Mouse (Mus musculus): ENCODE data around the gene Snrpd2. TPM values are rescaled to one million over a fixed set of nuclear protein-coding genes. Genes with fewer than 3 reads are reported as not detected.

The Snrpd2 gene
- 10 to 100 TPM; 70.3 to 76.0 TPM for total RNA-seq (2021)

GRCm38 (mm10) chr7:19149626-19150025, at the start of gene Snrpd2:
Gene Snrpd2, plus strand, starts transcription at chr7:19149722.
- intact Hi-C loops (cut with DNase I), result no loop called here
- peak; percentile 94 for DNase-seq (ENCODE audit: low spot score in 2 of 2)

DNA sequence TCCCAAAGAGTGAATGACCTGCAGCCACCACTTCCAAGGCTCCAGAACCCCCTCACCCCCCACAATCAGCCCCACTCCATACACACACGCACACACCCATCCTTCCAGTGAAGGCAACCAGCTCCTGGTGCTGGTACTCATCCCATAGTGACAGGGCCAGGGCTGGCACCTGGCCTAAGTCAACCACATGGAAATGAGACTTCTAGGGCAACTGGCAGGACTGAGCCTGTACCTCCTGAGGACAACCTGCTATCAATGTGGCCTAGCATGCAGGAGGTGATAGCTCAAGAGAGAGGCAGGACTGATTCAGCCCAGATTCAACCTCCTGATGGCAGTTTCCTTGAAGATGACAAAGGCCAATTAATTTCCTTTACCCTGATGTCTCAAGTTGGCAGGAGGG, 49.2 kb upstream of the Snrpd2 start:
- intact Hi-C loops (cut with DNase I), result no loop called here
- no peak for DNase-seq (ENCODE audit: low spot score in 2 of 2)

- DNase-seq (ENCODE audit: low spot score in 2 of 2), result no peak
- intact Hi-C loops (cut with DNase I), result no loop called here
Measured at GRCm38 (mm10) chr7:19103741-19104140, 45.8 kb upstream of the Snrpd2 start.

DNA sequence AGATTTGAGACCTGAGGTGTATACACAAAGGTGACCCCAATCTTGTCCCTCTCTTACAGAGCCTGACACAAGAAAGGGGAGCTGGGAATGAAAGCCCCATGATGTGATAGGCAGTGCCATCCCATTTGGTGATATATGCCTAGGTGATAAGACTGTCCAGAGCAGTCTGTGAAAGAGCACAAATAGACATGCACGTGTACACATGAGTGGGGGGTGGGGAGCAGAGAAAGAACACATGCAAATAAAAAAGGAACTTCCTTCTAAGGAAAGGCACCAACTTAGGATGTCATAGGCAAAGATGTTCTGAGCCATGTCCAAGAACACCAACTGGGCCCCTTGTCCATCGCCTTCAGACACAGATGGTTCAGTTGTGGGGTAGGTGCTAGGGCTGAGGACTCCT, 45.0 kb upstream of the Snrpd2 start:
- DNase-seq (ENCODE audit: low spot score in 2 of 2), result no peak
- intact Hi-C loops (cut with DNase I), result no loop called here

DNA sequence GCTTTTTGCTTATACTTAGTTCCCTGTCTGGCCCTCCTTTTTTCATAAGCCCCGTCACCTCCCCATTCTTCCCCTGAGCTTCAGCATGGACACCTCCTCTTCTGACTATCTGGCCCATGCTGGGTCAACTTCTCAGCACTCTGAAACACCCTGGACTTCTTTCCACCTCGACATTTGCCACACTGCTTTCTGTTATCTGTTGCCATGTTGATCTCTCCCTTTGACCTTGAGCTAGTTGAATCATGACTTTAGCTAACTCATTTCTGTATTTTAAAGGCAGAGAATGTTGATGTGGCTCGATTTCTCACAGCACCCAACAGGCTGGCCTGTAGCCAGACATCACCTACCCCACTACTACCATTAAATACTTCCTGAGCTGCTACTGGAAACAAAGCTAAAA, 42.1 kb upstream of the Snrpd2 start:
- intact Hi-C loops (cut with DNase I), result no loop called here

DNA sequence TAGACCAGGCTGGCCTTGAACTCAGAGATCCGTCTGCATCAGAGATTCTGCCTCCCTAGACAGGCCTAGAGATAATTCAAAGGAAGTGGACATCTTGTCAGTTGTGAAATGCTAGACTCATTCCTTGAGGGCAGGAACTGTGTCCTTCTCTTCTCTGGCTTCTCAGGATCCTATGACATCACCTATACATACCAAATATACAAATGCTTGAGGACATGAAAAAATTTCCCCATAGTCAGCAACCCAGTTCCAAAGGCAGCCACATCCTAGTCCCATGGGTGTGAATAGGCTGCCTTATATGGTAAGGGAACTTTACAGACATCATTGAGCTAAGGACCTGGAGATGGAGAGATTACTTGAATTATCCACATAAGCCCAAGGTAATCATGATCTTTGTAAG, 40.0 kb upstream of the Snrpd2 start:
- no peak for DNase-seq (ENCODE audit: low spot score in 2 of 2)
- intact Hi-C loops (cut with DNase I), result no loop called here

More for the DNA sequence above, 42.1 kb upstream of the Snrpd2 start:
- no peak for DNase-seq (ENCODE audit: low spot score in 2 of 2)

GRCm38 (mm10) chr7:19118028-19118771, 31.3 kb upstream of the Snrpd2 start, which contains the start of gene Gm4969:
Gene Gm4969, minus strand, starts transcription at chr7:19118368.
- intact Hi-C loops (cut with DNase I), result no loop called here
- peak; percentile 44 to 53 for DNase-seq (ENCODE audit: low spot score in 2 of 2)

GRCm38 (mm10) chr7:19119083-19119482, 30.4 kb upstream of the Snrpd2 start:
- DNase-seq (ENCODE audit: low spot score in 2 of 2), result no peak
- intact Hi-C loops (cut with DNase I), result loop anchor here (1.0 kb wide), 1 partner anchor 95 kb away; the partner anchor contains the start of gene Sympk

- peak; percentile 91 to 93 for DNase-seq (ENCODE audit: low spot score in 2 of 2)
- intact Hi-C loops (cut with DNase I), result loop anchor here (1.0 kb wide), 1 partner anchor 96 kb away; the partner anchor contains the start of gene Sympk
Measured at GRCm38 (mm10) chr7:19119631-19120429, 29.7 kb upstream of the Snrpd2 start, which contains the start of gene Fbxo46. Gene Fbxo46, plus strand, starts transcription at chr7:19119859.

DNA sequence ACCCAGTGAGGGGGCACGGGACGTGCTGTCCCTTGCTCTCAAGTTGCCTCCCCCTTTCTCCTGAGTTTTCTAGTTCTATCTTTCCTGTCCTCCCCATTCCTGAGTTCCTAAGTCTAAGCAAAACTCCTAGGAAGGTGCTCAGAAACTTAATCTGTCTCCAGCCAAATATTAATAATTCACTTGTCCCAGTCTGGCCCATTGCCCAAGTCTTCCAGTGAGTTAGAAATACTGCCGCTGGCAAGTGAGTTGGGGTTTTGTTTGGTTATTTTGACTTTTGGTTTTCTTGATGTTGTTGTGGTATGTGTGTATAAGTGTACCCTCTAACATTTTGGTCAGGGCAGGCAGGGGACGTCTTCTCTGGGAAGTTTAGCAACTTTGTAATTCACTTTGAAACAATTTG, 27.8 kb upstream of the Snrpd2 start:
- intact Hi-C loops (cut with DNase I), result no loop called here
- DNase-seq (ENCODE audit: low spot score in 2 of 2), result no peak

- intact Hi-C loops (cut with DNase I), result no loop called here
Measured at GRCm38 (mm10) chr7:19124713-19125112, 24.8 kb upstream of the Snrpd2 start.

GRCm38 (mm10) chr7:19127744-19128143, 21.8 kb upstream of the Snrpd2 start:
- intact Hi-C loops (cut with DNase I), result no loop called here
- no peak for DNase-seq (ENCODE audit: low spot score in 2 of 2)

More at GRCm38 (mm10) chr7:19124713-19125112, 24.8 kb upstream of the Snrpd2 start:
- DNase-seq (ENCODE audit: low spot score in 2 of 2), result no peak

GRCm38 (mm10) chr7:19129396-19129795, 20.1 kb upstream of the Snrpd2 start:
- DNase-seq (ENCODE audit: low spot score in 2 of 2), result no peak
- intact Hi-C loops (cut with DNase I), result no loop called here

DNA sequence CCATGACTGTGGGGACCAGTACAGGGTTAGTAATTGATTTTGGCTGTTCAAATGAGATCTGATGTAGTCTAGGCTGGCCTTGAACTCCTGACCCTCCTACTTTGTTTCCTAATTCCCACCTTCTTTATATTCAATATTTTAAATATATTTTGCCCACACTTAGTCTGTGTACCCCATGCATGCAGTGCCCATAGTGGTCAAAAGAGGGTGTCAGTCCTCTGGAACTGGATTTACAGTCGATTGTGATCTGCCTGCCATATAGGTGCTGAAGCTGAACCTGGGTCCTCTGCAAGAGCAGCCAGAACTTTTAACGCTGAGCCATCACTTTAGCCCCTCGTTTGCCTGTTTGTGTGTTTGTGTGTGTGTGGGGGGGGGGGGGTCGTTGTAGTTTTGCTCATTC, 18.9 kb upstream of the Snrpd2 start:
- DNase-seq (ENCODE audit: low spot score in 2 of 2), result no peak
- intact Hi-C loops (cut with DNase I), result no loop called here

- intact Hi-C loops (cut with DNase I), result no loop called here
- DNase-seq (ENCODE audit: low spot score in 2 of 2), result peak; percentile 95 to 96
Measured at GRCm38 (mm10) chr7:19131324-19131848, 18.1 kb upstream of the Snrpd2 start.

DNA sequence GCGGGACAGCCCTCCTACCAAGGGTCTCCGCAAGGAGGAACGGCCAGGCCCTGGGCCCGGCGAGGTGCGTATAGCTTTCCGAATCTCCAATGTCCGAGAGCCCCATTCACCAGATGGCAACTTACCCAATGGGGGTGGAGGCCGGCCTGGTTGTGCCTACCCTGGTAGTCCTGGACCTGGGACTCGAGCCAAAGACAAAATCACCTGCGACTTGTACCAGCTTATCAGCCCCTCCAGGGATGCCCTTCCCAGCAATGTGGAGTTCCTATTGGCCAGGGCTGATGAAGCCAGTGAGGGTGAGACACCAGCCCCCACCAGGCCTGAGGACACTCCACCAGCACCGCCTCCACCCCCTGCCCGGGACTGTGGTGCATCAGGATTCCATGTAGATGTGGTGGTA, 13.4 kb upstream of the Snrpd2 start:
- intact Hi-C loops (cut with DNase I), result no loop called here
- DNase-seq (ENCODE audit: low spot score in 2 of 2), result no peak

DNA sequence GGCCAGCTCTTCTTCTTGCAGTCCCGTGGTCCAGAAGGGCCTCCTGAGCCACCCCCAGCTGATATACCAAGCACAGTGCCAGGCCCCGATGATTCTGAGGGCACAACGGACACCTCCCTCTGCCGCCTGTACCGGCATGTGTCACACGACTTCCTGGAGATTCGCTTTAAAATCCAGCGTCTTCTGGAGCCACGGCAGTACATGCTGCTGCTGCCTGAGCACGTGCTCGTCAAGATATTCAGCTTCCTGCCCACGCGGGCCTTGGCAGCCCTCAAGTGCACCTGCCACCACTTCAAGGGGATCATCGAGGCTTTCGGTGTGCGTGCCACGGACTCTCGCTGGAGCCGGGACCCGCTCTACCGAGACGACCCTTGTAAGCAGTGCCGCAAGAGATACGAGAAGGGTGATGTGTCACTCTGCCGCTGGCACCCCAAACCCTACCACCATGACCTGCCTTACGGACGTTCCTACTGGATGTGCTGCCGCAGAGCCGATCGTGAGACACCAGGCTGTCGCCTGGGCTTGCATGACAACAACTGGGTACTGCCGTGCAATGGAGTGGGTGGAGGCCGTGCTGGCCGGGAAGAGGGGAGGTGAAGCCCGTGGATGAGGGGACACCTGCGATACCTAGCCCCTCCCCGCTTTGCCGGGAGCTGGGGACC, 12.7 kb upstream of the Snrpd2 start:
- DNase-seq (ENCODE audit: low spot score in 2 of 2), result peak; percentile 71 to 73
- intact Hi-C loops (cut with DNase I), result no loop called here

DNA sequence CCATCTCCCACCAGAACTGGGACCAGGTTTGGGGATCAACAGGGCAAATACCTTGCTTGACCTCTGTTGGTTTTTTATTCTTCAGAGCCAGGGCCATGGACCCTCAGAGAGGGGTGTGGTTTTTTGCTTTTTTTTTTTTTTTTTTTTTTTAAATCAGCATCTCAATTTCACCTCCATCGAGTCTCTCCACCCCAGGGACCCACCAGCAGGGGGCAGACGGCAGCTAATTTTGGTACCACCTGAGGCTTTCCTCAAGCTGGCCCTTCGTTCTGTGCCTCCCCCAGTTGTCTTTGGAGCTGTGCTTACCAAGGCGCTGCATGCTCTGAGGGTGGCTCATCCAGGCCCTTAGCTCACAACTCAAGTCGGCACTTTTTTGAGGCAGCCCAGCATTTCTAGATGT, 12.1 kb upstream of the Snrpd2 start:
- intact Hi-C loops (cut with DNase I), result no loop called here
- peak; percentile 49 to 66 for DNase-seq (ENCODE audit: low spot score in 2 of 2)

DNA sequence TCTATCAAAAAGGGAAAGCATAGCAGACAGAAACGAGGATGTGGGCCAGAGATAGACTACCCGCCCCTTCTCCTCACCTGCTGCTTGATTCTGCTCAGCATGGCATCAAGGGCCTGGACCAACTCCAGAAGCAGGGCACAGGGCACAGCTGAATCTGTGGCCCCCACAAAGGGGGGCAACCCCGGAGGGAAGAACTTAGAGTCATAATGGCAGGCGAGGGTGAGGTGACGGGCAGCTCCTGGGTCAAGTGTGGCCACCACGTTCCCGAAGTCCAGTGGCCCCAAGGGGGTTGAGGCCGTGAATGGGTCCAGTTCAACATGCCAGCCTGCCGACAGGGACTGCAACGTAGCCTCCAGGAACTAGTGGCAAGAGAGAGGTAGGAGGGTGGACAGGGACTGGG, 2.7 kb upstream of the Snrpd2 start:
- intact Hi-C loops (cut with DNase I), result no loop called here
- DNase-seq (ENCODE audit: low spot score in 2 of 2), result no peak

DNA sequence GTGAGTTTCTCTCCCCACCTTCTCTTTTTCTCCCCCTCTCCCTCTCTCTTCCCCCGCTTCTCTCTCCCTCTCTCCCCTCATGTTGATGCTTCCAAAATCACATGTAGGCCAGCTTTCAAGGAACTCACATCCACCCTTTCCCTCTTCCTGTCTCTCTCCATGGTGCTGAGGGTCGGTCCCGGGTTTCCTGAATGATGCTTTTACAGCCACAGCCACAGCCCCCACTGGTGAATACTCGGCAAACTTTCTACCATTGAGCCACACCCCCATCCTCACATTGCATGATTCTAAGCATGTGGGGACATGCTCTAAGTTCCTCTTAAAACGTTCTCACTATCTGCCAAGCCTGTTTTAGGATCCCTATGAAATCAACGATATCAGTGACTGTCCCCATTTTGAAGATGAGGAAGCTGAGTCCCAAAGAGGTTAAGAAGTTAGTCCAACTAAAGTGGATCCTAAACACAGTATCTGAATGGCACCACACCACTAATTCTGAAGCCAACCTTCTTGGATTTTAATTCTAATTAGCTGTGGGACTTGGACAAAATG, 2.0 kb upstream of the Snrpd2 start:
- DNase-seq (ENCODE audit: low spot score in 2 of 2), result no peak
- intact Hi-C loops (cut with DNase I), result no loop called here

Data from left cerebral cortex, postnatal 36 days (tissue).